Mouse (Mus musculus): ENCODE measurements around the gene Cacna1d.

The Cacna1d gene

DNA sequence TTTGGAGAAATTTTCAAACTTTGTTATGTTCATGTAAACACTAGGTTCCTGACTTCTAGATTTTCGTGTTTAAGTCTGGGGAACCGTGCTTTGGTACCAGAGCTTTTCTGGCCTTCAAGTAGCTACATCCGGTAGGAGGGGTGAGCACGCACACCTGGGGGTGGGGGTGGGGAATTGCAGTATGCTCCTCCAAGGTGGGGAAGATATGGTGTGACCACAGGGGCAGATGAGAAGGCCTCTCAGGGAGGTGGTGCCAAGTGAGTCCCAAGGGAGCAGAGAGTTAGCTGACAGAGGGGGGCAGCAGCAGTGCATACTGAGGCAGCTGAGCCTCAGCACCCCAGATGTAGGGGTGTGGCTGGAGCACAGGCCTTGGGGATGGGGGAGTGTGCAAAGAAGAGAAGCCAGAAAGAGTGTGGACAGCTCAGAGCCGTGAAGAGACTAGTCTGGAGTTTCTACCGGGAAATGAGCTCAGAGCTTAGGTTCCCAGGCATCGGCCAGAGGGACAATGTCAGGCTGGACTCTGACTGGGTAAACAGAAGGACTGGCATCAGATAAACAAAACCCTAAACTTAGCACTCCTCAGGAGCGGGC, 387.2 kb downstream of the Cacna1d start:
- in situ Hi-C loops (cut with MboI; ENCODE audit: low pct_unique_long_range_greater_than_20kb in 1 of 2, low sequenced_read_pairs in 2 of 2, unreplicated experiment in 1 of 2), result no loop called here

DNA sequence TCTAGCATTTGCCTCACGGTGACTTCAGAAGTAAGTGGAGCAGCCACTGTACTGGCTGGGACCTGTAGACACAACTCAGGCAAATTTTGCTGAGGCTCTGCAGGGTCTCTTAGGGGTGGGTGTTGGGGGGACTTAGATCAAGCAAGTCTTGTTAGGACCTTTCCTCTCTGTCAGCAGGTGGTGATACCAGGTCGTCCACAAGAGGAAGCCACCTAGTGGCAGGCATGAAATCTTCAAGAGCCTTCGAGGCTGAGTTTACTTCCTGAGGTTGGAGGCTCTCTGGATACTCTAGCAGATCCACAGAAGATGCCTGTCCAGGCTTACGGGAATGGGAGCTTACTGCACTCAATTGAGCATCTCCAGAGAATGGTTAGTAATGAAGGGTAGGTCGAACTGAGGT, 394.0 kb downstream of the Cacna1d start:
- in situ Hi-C loops (cut with MboI; ENCODE audit: low pct_unique_long_range_greater_than_20kb in 1 of 2, low sequenced_read_pairs in 2 of 2, unreplicated experiment in 1 of 2), result no loop called here

DNA sequence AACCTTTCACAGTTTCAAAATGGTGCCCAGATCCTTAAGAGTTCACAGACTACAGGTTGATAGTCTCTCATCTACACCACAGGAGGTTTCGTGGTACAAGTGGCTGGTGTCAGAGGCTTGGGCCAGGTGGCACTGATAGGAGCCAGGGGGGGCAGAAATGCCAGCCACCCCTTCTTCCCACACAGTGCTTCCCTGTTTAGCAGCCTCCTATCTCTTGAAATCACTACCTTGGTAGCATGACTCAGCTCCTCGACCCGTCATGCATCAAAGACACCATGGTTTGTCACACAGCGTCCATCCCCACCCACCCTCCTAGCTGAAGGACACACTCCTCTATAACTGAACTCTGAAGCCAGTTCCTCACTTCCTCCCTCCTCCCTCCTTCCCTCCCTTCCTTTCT, 398.8 kb downstream of the Cacna1d start:
- in situ Hi-C loops (cut with MboI; ENCODE audit: low pct_unique_long_range_greater_than_20kb in 1 of 2, low sequenced_read_pairs in 2 of 2, unreplicated experiment in 1 of 2), result no loop called here

DNA sequence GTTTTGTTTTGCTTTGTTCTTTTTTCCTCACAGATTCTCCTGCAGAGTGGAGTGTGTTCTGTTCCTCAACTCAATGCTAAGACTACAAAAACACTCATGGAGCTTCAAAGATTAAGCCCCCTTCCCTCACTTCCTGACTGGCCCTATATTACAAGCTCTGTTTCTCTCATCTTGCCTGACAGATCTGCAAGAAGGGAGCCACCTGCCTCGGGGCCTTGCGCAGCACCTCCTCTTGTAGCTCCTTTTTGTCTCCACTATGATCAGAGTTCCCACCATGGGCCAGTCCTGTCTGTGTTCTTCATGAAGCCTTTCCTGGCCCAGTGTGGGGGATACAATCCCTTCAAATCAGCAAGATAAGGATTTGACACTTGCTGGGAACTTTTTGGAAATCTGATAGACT, 399.2 kb downstream of the Cacna1d start:
- in situ Hi-C loops (cut with MboI; ENCODE audit: low pct_unique_long_range_greater_than_20kb in 1 of 2, low sequenced_read_pairs in 2 of 2, unreplicated experiment in 1 of 2), result no loop called here

DNA sequence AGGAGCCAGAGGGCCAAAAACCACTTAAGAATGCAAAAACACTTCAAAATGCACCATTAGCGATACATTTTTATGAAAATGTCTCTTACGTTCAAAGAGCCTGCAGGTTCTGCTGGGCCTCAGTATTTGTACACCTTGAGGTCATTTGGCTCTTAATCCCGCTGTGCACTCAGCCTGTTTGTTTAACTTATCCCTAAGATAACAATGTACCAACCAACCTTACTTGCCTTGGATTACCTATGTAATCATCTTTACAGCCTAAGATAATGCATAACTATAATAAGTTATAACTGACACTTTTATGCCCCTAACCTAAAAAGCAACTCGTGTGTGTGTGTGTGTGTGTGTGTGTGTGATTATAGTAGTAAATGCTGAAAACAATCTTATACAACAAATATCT, 411.5 kb downstream of the Cacna1d start:
- in situ Hi-C loops (cut with MboI; ENCODE audit: low pct_unique_long_range_greater_than_20kb in 1 of 2, low sequenced_read_pairs in 2 of 2, unreplicated experiment in 1 of 2), result no loop called here

DNA sequence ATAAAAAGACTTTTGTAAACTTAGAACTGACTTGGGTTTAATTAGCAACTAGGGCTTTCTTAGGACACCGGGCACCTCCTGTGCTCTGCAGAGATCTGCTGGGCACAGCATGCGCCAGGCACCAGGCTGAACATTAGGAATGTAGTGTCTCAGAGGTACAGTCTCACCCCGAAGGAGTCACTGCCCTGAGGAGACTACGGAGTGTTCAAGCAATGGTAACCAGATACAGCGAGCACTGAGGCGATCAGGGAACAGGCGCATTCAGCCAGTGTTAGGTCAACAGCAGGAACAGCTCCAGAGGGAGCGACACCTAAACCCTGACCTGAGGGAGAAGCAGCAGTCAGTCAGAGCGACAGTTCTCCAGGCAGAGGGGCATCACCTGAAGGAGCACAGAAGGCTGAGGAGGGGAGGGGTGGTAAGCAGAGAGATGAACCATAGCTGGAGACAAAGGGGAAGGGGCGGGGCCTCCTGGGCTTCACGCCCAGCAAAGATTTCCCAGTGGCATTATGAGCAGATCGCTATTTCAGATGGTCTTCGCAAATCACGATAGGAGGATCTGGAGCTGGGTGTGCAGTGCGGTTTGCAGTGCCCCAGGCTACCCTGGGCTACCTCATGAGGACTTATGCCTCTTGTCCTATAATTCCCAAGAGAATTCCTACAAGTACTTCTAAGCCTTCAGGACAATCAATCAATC, 413.0 kb downstream of the Cacna1d start:
- in situ Hi-C loops (cut with MboI; ENCODE audit: low pct_unique_long_range_greater_than_20kb in 1 of 2, low sequenced_read_pairs in 2 of 2, unreplicated experiment in 1 of 2), result no loop called here

DNA sequence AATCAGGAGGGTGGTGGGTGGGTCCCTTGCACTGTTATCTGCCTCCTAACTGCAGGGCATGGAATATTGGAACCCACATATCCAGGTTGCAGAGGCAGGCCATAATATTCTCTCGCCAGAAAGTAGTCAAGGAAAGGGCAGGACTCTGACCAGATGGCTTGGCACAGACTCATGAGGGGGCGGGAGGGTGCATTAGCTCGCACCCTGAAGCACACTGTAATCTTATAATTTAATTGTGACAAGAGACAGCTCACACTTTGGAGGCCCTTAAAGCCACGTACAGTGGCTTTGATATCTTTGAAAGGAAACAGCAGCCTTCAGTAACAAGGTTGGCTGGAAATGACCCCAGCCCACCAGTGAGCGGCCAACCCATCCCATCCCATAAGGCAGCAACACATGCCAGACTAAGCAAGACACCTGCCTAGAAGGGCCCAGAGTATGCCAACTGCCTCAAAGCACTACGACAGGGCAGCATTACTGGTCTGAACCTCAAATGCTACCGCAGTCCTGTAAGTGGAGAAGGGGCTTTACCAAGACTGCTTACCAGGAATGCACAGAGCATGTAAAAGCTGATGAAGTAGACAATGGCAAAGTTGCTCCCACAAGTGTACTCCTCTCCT, 415.9 kb downstream of the Cacna1d start:
- in situ Hi-C loops (cut with MboI; ENCODE audit: low pct_unique_long_range_greater_than_20kb in 1 of 2, low sequenced_read_pairs in 2 of 2, unreplicated experiment in 1 of 2), result no loop called here

DNA sequence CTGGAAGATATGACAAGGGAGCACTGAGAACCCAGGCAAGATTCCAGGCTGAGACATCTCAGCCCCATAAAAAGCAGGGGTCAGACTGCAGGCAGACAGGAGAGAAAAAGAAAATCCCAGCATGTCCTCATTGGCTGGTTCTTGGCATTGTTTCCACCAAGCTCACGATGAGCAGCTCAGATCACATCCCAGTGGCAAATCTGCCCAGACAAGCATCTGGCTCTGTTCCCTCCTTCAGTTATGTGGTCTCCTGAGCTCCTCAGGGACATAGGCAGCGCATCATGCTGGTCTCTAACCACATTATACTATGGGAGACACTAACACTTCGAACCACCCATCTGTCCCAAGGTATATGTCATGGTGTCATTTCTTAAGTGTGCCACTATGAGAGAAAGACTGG, 422.7 kb downstream of the Cacna1d start:
- in situ Hi-C loops (cut with MboI; ENCODE audit: low pct_unique_long_range_greater_than_20kb in 1 of 2, low sequenced_read_pairs in 2 of 2, unreplicated experiment in 1 of 2), result no loop called here

DNA sequence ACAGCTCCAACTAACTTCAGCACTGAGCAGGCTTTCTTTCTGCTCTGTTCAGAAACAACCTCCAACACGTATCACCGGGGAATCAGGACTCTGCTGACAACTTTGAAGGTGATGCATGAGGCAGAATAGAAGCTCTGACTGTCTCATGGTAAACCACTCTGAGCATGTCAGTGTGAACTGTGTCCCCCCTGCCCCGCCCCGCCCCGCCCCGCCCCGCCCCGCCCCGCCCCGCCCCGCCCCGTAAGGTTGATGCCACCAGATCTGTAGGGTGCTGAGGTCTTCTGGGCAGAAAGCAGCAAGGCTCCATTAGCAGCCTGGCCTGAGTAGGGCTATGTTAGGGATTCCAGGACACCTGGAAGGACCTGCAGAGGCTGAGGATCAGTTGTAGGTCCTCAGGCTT, 424.5 kb downstream of the Cacna1d start:
- in situ Hi-C loops (cut with MboI; ENCODE audit: low pct_unique_long_range_greater_than_20kb in 1 of 2, low sequenced_read_pairs in 2 of 2, unreplicated experiment in 1 of 2), result no loop called here

DNA sequence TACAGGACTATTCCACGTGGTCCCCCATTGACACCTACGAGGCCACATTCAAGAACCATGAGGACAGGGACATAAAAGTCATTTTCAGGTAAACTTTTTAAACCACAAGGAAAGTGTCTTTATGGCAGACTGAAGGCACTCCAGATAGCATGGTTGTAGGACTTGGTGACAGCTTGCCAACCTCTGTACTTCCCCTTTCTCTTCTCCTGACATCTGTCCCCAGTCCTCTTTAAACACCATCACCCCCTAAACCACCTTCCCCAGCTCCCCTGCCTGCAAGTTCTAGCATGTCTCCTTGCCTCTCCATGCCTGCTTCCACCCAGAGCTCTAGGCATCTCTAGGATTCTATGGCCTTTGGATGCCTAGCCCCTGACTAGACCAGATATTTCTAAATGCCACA, 426.4 kb downstream of the Cacna1d start:
- in situ Hi-C loops (cut with MboI; ENCODE audit: low pct_unique_long_range_greater_than_20kb in 1 of 2, low sequenced_read_pairs in 2 of 2, unreplicated experiment in 1 of 2), result no loop called here

DNA sequence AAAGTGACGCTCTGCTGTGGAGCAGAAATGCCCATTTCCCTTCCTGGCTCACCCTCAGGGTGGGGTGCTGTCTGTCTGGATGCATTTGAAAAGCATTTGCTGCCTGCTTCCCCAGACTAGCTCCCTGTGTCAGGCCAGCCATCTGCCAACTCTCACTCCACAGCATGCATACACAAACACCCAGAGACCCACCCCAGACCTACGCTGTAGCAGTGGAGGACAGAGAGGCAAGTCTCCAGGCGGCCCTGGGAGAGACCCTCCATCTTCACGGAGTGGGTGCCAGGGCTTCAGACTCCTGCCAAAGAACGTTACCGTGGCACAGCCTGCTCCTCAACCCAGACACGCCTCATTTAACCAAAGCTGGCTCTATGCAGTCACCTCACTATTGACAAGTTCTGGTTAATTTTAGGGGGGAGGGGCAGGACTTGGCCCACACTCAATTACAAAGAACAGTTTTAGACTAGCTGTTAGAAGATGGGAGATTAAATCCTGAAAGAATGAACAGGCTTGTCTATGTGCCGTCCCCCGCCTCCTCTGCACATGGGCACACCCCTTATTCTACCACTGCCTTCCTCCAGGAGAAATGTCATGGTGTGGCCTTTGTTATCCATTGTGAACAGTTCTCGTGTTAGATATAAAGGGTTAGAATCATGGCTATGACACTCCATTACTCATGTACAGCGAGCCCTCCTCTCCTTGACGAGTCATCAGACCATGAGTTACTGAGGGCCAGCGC, 435.1 kb downstream of the Cacna1d start:
- in situ Hi-C loops (cut with MboI; ENCODE audit: low pct_unique_long_range_greater_than_20kb in 1 of 2, low sequenced_read_pairs in 2 of 2, unreplicated experiment in 1 of 2), result no loop called here

DNA sequence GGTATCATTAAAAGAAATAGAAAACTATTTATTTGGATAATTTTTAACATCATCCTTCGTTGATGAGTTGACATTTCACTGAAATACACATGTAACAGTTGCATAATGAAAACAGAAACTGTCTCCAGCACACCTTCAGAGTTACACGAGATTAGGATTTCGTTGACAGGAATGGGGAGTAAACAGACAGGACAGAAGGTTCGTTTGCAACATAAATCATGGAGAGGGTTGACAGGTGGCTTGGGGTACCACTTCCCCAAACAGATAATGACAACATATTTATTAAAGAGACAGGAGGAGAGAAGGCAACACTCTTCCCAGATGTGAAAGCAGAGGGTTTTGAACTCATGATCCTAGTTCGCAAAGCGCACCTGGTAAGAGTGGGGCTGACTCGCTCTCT, 436.3 kb downstream of the Cacna1d start:
- in situ Hi-C loops (cut with MboI; ENCODE audit: low pct_unique_long_range_greater_than_20kb in 1 of 2, low sequenced_read_pairs in 2 of 2, unreplicated experiment in 1 of 2), result no loop called here

DNA sequence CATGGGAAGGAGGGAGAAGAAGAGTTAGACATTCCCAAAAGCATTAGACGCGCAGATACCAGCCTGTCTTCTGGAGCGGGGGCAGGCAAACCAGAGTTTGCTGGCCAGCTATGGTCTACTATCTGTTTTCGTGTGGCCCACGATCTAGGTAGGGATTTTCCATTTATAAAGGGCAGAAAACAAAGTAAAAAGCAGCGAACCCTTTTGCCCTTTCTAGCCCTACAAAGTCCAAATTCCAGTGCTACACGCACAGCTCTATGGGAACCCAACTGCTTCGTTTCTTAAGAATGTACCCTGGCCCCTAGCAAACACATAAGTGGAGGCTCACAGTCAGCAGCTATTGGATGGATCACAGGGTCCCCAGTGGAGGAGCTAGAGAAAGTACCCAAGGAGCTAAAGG, 441.0 kb downstream of the Cacna1d start:
- in situ Hi-C loops (cut with MboI; ENCODE audit: low pct_unique_long_range_greater_than_20kb in 1 of 2, low sequenced_read_pairs in 2 of 2, unreplicated experiment in 1 of 2), result no loop called here

DNA sequence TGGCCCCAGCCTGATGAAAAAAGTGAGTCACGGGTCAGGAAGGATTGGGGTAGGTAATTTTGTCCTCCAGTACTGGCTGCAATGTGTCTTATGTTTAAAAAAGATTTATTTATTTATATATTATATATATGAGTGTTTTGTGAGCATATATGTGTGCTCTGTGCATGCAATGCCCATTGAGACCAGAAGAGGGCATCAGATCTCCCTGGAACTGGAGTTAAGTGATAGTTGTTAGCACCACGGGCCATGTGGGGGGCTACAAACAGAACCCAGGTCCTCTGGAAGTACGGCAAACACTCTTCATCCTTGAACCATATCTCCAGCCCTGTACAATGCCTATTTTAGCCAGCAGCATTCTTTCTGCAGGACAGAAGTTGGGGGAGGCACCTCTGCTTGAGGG, 443.2 kb downstream of the Cacna1d start:
- in situ Hi-C loops (cut with MboI; ENCODE audit: low pct_unique_long_range_greater_than_20kb in 1 of 2, low sequenced_read_pairs in 2 of 2, unreplicated experiment in 1 of 2), result no loop called here

DNA sequence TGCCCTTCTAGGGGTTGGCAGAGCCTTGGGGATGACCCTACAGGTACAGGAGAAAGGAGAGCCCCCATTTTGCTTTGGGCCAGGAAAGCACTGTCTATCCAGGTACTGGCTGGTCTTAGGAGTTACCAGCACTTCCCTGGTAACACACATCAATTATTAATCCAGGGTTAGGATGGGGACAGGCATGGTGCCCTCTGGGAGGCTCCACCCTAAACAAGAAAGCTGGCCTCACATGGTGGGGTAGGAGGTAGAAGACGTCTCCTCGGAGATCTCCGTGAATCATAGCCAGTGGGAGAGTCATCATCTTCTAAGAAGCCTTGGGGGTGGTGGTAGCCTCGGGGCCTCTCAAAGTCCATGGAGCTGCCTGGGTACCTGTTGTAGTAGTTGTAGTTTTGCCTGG, 444.3 kb downstream of the Cacna1d start:
- in situ Hi-C loops (cut with MboI; ENCODE audit: low pct_unique_long_range_greater_than_20kb in 1 of 2, low sequenced_read_pairs in 2 of 2, unreplicated experiment in 1 of 2), result no loop called here

DNA sequence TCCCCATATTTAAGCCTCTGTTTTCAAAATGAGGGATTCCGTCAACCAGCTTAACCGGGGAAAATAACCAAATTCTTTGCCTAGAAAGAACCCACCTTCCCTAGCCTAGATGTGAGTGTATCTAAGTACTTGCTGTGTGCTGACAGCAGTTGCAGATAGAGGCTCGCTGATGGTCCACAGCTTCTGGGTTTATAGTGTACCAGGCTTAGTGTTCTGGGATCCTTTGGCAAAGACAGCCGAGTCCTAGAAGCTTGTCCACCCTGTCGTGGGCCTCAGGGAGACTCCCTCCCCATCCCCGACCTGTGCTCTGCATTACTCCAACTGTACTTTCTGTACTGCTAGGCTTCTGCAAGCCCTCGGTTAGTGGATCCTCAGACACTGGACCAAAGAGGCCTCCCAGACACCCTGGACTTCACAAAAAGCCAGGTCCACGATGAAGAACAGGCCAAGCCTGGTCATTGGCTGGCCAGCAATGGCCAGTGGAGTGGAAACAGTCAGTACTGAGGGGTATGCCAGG, 445.5 kb downstream of the Cacna1d start:
- in situ Hi-C loops (cut with MboI; ENCODE audit: low pct_unique_long_range_greater_than_20kb in 1 of 2, low sequenced_read_pairs in 2 of 2, unreplicated experiment in 1 of 2), result no loop called here

DNA sequence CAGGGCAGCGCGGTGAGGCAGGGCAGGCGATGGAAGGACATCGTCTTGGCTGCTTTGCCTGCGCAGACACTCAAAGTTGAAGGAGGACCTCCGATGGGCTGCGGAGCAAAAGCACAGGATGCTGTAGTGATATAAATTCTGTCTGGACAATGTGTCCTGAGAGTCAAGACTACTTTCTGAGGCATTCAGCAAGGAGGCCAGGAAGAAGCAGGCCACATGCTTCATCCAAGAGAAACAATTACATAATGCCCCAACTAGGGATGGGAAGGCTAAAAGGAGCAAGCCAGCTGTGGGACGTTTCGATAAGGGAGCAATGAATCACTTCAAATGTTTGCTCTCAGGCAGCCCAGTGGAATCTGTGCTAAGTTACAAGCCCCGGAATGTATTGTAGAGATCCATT, 446.0 kb downstream of the Cacna1d start:
- in situ Hi-C loops (cut with MboI; ENCODE audit: low pct_unique_long_range_greater_than_20kb in 1 of 2, low sequenced_read_pairs in 2 of 2, unreplicated experiment in 1 of 2), result no loop called here

DNA sequence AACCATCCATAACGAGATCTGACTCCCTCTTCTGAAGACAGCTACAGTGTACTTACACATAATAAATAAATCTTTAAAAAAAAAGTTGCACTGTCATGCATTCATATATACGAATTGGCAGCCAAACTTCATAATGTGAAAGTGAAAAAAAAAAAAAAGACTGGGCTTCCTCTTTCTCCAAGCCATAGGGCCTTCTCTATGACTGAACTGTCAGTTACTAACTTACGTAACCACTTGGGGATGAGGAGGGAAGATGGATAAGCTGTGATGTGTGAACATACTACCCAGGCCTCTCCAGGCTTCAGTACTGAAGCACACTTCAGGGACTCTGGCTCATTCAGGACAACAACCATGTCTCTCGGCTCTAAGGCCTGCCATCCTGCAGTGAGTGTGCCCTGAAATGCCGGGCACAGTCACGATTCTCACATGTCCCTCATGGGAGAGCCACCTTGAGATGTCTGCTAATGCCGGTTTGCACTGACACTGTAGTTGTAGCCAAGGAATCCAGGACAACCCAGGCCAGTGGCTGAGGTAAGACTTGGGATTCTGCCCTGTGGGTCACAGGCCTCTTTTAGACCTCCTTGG, 447.8 kb downstream of the Cacna1d start:
- in situ Hi-C loops (cut with MboI; ENCODE audit: low pct_unique_long_range_greater_than_20kb in 1 of 2, low sequenced_read_pairs in 2 of 2, unreplicated experiment in 1 of 2), result no loop called here

DNA sequence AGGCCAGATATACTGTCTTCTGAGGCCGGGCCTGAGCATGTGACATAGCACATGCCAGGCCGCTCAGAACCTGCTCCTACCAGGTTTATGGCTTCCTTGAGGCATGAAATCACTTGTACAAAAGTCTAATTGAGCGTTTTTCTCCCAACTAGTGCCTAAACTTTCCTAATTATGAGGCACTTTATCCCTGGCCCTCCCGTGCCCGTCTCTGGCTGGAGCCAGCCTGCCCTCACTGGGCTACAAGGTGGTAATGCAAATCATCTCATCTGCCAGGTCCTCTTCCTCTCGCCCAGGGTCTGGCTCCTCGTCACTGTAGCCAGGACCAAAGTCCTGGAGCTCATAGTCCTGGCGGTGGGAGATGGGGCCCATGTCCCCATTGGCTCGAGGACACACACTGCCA, 449.4 kb downstream of the Cacna1d start:
- in situ Hi-C loops (cut with MboI; ENCODE audit: low pct_unique_long_range_greater_than_20kb in 1 of 2, low sequenced_read_pairs in 2 of 2, unreplicated experiment in 1 of 2), result no loop called here

All from mouse embryonic stem cell (cell line).